Mouse (Mus musculus): ENCODE results near the gene Gm45208.
"Not testable (repeated sequence)": the region's sequence is repeated elsewhere in the genome, so short reads cannot be mapped to it uniquely, and the experiment has no call there.

Gm45208 gene

GRCm38 (mm10) chrX:7721514-7722281 lies at the start of gene Gm45208:
Gene Gm45208 (plus strand): TSS chrX:7722245.
- in situ Hi-C loops (cut with MboI, MseI), result no loop called here

- in situ Hi-C loops (cut with MboI, MseI), result no loop called here
Observed at GRCm38 (mm10) chrX:7672739-7673138, 49.3 kb upstream of the Gm45208 start.

- in situ Hi-C loops (cut with MboI, MseI), result no loop called here
Observed at GRCm38 (mm10) chrX:7673578-7674281, 48.3 kb upstream of the Gm45208 start.

- in situ Hi-C loops (cut with MboI, MseI), result no loop called here
Observed at GRCm38 (mm10) chrX:7674284-7675000, 47.6 kb upstream of the Gm45208 start.

GRCm38 (mm10) chrX:7675001-7675380 lies 47.1 kb upstream of the Gm45208 start:
- in situ Hi-C loops (cut with MboI, MseI), result no loop called here

GRCm38 (mm10) chrX:7678986-7679385 lies 43.1 kb upstream of the Gm45208 start:
- in situ Hi-C loops (cut with MboI, MseI), result no loop called here

- in situ Hi-C loops (cut with MboI, MseI), result no loop called here
Observed at GRCm38 (mm10) chrX:7679405-7680056, 42.5 kb upstream of the Gm45208 start.

- in situ Hi-C loops (cut with MboI, MseI), result no loop called here
Observed at GRCm38 (mm10) chrX:7680057-7680412, 42.0 kb upstream of the Gm45208 start.

- in situ Hi-C loops (cut with MboI, MseI), result no loop called here
Observed at GRCm38 (mm10) chrX:7680864-7681263, 41.2 kb upstream of the Gm45208 start, which contains the start of gene Magix. Gene Magix (minus strand): TSS chrX:7681251.

GRCm38 (mm10) chrX:7688321-7688720 lies 33.7 kb upstream of the Gm45208 start:
- in situ Hi-C loops (cut with MboI, MseI), result no loop called here

- in situ Hi-C loops (cut with MboI, MseI), result loop anchor here in 1 of 2 experiments (5.0 kb wide), 1 partner anchor 218 kb away; no protein-coding TSS in a partner anchor
Observed at GRCm38 (mm10) chrX:7690486-7690885, 31.6 kb upstream of the Gm45208 start.

- in situ Hi-C loops (cut with MboI, MseI), result loop anchor here in 1 of 2 experiments (5.0 kb wide), 1 partner anchor 221 kb away; no protein-coding TSS in a partner anchor
Observed at GRCm38 (mm10) chrX:7692862-7693261, 29.2 kb upstream of the Gm45208 start.

- in situ Hi-C loops (cut with MboI, MseI), result no loop called here
Observed at GRCm38 (mm10) chrX:7696520-7696919, 25.5 kb upstream of the Gm45208 start.

- in situ Hi-C loops (cut with MboI, MseI), result no loop called here
Observed at GRCm38 (mm10) chrX:7696954-7697381, 25.1 kb upstream of the Gm45208 start, which contains the start of gene Gpkow. Gene Gpkow (plus strand): TSS chrX:7697131.

- in situ Hi-C loops (cut with MboI, MseI), result loop anchor here in 1 of 2 experiments (5.0 kb wide), 1 partner anchor 384 kb away; no protein-coding TSS in a partner anchor
Observed at GRCm38 (mm10) chrX:7713764-7714134, 8.3 kb upstream of the Gm45208 start.

- in situ Hi-C loops (cut with MboI, MseI), result loop anchor here in 1 of 2 experiments (5.0 kb wide), 1 partner anchor 383 kb away; no protein-coding TSS in a partner anchor
Observed at GRCm38 (mm10) chrX:7714135-7714899, 7.7 kb upstream of the Gm45208 start, which contains the start of gene Wdr45. Gene Wdr45 (plus strand): TSS chrX:7714333.

GRCm38 (mm10) chrX:7716058-7716457 lies 6.0 kb upstream of the Gm45208 start:
- in situ Hi-C loops (cut with MboI, MseI), result not testable (repeated sequence)

- in situ Hi-C loops (cut with MboI, MseI), result no loop called here
Observed at GRCm38 (mm10) chrX:7722282-7722611, 202 bp downstream of the Gm45208 start.

GRCm38 (mm10) chrX:7722691-7723090 lies 646 bp downstream of the Gm45208 start:
- in situ Hi-C loops (cut with MboI, MseI), result no loop called here

- in situ Hi-C loops (cut with MboI, MseI), result no loop called here
Observed at GRCm38 (mm10) chrX:7724135-7724534, 2.1 kb downstream of the Gm45208 start.

- in situ Hi-C loops (cut with MboI, MseI), result no loop called here
Observed at GRCm38 (mm10) chrX:7725841-7726240, 3.8 kb downstream of the Gm45208 start.
